Mouse (Mus musculus) megakaryocyte, embryonic 14.5 days (primary cell): ENCODE measurements around the gene Prg3.

Experiments used
- FLI1 ChIP-seq: IDR thresholded peaks from 2 replicates; pipeline ENCODE4 v1.6.1; 2012; ENCODE audit warnings: low read length, inconsistent platforms, mixed read lengths
- GATA1 ChIP-seq: IDR thresholded peaks from 3 replicates; pipeline ENCODE4 v1.6.1; 2012; ENCODE audit warnings: mixed read lengths, low read length, inconsistent platforms, borderline replicate concordance

GRCm38 (mm10) chr2:84941795-84942194 is 46.2 kb upstream of the Prg3 start:
- TF ChIP-seq GATA1 (no peak), FLI1 (no peak)
